Mouse (Mus musculus) cerebellum, postnatal 25 days (tissue): ENCODE data around the gene Trib2.

Experiments
- DNase-seq, 2 experiments: peaks; one replicate each; pipeline ENCODE4 v3.0.0; 2021; ENCODE audit warnings: mixed read lengths in 2 of 2

Gene Trib2

DNA sequence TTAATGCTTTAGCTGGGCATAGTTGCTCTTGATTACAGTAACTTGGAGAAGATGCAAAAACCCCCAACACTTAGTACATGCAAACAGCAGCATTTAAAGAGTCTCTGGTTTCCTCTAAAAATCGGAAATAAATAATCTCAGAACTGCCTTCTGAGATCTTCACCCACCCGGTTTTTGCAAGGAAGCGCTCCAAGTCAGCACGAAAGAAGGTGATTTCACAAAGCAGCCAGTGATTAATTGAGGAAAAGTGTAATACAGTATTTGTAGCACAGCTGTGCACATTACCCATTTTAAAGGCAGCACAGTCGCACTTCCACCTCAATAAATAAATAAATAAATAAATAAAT, 2.9 kb downstream of the Trib2 start:
- no peak for DNase-seq

DNA sequence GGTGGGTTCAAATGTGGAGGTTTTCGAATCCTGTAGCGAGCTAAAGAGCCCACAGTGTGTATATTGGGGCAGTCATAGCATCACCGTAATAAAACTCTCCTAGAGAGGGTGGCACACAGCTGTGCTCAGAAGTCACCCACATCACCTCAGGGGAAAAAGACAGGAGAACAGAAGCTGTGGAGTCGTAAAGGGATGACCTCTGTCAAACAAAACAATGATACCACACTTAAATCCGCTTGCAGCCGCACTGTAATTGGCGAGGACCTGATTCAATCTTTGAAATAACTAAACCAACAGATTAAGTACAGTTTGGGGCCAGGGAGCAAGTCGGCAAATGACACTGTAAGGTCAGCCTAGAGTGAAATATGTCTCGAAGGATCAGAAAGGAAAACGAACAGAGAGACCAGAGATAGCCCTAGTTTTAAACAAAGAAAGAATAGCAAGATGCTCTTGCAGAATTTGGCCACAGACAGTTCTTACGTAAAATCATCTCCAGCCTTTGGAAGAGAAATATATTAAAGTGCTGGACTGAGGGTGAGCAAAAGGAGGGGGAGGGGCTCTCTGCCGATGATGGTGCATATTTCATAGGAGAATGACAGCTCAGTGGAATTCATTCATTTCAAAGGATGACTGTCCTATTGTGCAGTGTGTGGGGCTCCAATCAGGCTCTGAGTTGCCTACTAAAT, 3.4 kb downstream of the Trib2 start:
- DNase-seq, result peak in 1 of 2 experiments; percentile 29

DNA sequence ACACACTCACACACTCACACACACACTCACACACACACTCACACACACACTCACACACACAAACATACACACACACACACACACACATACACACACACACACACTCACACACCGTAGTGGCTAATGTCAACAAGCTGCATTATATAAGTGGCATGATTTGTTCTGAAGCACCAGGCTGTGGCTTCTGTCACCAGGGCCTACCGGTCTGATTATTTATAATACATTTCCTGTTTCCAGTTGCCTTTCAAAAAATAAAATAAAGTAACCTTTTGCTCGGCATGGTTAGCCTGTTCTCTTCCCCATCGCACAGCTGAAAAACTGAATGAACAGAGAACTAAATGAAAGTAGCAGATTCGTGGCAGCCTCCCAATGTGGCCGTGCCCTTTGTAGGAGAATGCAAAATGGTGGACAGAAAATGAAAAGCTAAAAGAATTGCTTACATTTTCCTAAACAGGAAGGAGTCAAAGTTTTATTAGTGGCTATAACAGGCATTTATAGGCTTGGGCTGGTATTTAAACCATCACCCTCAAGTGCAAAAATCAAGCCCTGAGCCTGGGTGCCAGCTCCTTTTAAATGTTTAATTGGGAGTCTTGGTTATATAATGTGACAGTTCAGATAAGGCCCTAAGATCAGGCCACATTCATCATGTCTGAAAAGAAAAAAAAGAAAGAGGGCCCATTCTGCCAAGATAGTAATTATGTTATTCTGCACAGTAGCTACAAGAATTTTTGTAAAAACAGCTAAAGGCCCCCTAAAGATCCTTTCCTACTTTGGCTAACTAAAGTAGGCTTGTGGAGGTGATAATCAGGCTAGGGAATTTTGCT, 4.4 kb downstream of the Trib2 start:
- no peak for DNase-seq

GRCm38 (mm10) chr12:15811682-15812081, 5.0 kb downstream of the Trib2 start:
- DNase-seq, result no peak

GRCm38 (mm10) chr12:15810926-15811325, 5.8 kb downstream of the Trib2 start:
- DNase-seq, result no peak

DNA sequence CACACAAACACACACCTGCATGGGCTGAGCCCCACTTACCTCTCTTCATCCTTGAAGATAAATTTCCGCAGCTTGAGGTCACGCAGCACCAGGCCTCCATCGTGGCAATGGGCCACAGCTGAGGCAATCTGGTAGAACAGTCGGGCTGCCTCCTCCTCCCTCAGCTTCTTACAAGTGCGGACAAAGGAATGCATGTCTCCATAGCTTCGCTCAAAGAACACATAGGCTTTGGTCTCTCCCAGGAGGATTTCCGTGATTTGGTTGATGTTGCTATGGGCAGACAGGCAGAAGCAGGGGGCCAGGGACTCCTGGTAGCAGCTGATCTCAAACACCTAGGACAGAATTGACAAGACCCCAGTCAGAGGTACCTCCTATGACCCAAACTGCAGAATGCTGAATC, 7.1 kb downstream of the Trib2 start:
- DNase-seq, result no peak

GRCm38 (mm10) chr12:15809249-15809648, 7.5 kb downstream of the Trib2 start:
- no peak for DNase-seq

DNA sequence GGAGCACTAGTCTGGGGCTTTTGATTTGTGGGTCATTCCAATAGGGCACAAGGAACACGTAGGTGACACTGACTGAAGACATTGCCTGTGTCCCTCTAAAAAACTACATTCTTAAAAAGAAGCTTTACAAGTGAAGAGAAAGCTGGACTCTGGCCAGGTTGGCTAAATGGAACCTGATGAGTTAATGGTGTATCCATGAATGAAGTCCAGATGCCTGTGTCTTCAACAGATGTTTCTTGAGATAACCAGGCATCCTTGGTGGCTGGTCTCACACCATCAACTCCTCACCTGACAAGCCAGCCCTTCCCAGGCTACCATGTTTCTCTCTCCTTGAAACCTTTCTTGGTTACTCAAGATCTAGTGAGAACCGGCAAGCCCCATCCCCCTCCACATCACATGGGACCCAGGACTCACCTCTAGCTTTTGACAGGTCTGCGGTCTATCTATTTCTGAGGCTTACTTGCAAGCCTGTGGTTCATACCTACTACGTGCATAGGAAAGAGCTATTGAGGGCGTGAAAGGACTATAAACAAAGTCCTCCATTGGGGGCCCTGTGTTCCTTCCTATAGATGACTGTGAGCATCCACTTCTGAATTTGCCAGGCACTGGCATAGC, 8.4 kb downstream of the Trib2 start:
- DNase-seq, result no peak

DNA sequence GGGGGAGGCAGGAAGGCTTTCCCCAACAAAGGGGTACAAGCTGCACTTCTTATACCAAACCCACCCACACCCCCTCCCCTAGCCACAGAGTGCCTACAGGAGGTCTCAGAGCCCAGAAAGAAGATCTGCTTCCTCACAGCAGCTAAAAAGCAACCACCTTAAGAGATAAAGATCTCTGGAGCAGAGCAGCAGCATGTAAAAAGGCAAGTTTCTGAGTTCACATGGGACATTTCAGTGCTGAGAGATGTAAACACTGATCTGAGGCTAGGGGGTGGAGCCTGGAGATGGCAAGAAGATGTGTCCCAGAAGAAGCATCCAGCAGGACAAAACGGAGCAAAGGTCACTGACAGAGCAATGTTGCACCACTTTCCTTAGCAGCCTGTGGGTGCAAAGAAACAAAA, 11.8 kb downstream of the Trib2 start:
- no peak for DNase-seq

GRCm38 (mm10) chr12:15803936-15804438, 12.7 kb downstream of the Trib2 start:
- no peak for DNase-seq

DNA sequence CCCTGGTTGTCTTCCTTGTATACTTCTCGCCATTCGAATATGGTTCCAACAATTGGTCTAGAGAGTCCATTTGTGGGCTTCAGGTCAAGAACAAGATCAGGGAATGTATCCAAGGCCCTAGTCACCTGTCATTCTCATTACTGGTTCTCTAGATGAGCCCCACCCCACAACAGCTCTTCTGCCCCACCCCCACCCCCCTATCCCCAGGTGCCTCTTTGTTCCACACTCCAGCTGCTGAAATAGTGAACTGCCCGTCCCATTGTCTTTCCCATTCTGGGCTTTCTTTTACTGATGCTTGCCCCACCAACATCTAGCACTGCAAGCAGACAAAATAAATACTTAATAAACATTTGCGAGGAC, 15.2 kb downstream of the Trib2 start:
- DNase-seq, result no peak

GRCm38 (mm10) chr12:15800914-15801570, 15.7 kb downstream of the Trib2 start:
- DNase-seq, result peak; percentile 17 to 38

- DNase-seq, result peak in 1 of 2 experiments; percentile 24
Observed at GRCm38 (mm10) chr12:15800196-15800913, 16.4 kb downstream of the Trib2 start.

DNA sequence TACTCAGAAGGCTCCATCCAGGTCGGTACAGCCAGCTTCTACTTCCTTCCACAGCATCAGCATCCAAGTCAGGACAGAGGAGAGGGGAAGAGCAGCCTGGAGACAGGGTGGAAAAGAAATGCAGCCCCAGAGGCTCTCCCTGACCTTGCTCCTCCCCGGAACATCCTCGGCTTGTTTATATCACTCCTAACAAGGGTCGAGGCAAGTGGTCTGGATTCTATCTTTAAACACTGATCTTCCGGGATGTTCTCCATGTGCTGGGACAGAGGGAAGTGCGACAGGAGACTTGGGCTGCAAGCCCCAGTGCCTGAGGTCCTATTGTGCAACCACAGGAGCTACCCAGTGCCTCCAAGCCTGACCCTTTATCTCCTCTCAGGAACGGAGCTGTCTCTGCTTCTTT, 18.7 kb downstream of the Trib2 start:
- no peak for DNase-seq

DNA sequence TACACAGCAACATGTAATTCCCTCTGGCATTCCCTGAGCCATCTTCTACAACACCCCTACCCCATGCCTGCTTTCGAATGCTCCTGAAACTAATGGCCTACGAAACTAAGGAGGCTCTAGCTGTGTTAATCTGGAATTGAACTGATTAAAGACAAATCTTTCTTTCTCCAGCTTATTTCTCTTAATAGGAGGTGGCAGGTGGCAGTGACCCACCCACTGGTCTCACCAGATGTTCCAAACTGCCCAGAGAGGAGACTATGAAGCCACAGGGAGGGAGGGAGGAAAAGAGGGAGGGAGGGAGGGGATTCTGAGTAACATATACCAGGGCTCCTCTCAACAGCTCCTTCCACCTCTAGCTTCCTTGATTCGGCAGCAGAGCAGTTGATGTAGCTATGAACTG, 20.8 kb downstream of the Trib2 start:
- DNase-seq, result no peak

- no peak for DNase-seq
Observed at GRCm38 (mm10) chr12:15793336-15793735, 23.4 kb downstream of the Trib2 start.

DNA sequence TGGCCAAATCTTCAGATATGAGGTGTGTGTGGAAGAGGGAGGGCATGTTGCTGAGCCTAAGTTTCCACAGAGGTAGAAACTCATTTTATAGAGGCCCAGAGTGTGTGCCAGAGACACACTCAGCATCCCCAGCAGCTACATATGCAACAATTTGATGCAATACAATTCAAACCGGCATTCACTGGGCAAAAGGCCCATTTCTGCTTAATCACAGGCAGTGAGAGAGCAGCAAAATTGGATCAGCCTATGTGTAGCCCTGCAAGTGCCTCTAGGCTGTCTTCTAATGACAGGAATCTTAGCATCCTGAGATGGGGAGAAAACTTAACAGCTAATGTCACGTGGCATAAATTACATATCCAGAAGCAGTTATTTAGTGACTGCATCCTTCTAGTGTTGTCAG, 26.5 kb downstream of the Trib2 start:
- no peak for DNase-seq

- DNase-seq, result no peak
Observed at GRCm38 (mm10) chr12:15777047-15777446, 39.7 kb downstream of the Trib2 start.

GRCm38 (mm10) chr12:15771686-15772085, 45.0 kb downstream of the Trib2 start:
- no peak for DNase-seq

DNA sequence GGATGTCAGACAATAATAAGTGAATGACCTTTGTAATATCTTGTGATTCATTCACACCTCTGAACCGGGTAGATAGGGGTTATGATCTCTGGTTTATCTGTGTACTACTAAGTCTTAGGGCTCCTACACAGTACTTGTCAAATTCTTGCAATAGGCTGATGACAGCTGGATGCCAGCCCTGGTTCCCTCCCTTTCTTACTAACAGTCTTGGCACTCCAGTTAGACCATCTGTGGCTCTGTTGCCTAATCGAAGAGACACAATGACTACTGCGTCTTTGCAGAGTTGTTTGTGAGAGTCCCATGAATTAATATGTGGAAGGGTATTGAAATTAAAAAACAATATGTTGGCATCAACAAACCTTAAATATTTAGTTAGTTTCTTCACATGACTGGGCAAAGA, 48.2 kb downstream of the Trib2 start:
- no peak for DNase-seq

GRCm38 (mm10) chr12:15765996-15766395, 50.7 kb downstream of the Trib2 start:
- peak; percentile 22 to 47 for DNase-seq

- DNase-seq, result no peak
Observed at GRCm38 (mm10) chr12:15765238-15765637, 51.5 kb downstream of the Trib2 start.
